Mouse (Mus musculus): Measurements from ENCODE around the gene Cox14.

GRCm38 (mm10) chr15:99678063-99678800, 47.2 kb upstream of the Cox14 start:
- TF ChIP-seq CTCF (IDR thresholded peaks at IDR 0.05; ENCODE audit: borderline replicate concordance, control insufficient read depth, extremely low read depth, insufficient read depth, low read length, poor library complexity) (no peak), POLR2A (IDR thresholded peaks at IDR 0.05; ENCODE audit: control insufficient read depth, extremely low read depth, insufficient read depth, low read length, poor library complexity) (no peak)

Measured in thymus, adult 2 months (tissue).